Mouse (Mus musculus) megakaryocyte, embryonic 14.5 days (primary cell): Measurements from ENCODE around the gene D230025D16Rik.

Experiments used
- FLI1 ChIP-seq: IDR thresholded peaks from 2 replicates; pipeline ENCODE4 v1.6.1; 2012; ENCODE audit warnings: low read length, inconsistent platforms, mixed read lengths
- GATA1 ChIP-seq: IDR thresholded peaks from 3 replicates; pipeline ENCODE4 v1.6.1; 2012; ENCODE audit warnings: mixed read lengths, low read length, inconsistent platforms, borderline replicate concordance

DNA sequence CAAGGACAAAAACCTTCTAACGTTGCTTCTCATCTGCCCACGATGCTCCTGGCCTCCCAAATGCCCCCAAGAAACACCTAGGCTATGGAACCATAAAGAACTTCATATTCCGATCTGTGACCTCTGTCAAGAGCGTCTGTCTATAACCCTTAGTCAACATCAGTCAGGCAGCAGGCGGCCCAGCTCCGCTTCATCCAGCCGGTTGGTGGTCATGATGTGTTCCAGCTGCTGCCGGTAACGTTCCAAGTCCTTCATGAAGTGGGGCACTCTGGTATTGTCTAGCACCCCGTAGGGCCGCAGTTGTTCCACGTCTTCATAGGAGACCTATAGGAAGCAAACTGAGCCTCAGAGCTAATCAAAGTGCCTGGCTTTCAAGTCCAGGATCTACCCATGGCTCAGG lies 56.9 kb downstream of the D230025D16Rik start:
- no peak for TF ChIP-seq GATA1
- no peak for TF ChIP-seq FLI1
